Mouse (Mus musculus) lung, postnatal 0 days (tissue): ENCODE measurements around the gene Unc5c.

ENCODE experiments used
- CTCF ChIP-seq: IDR thresholded peaks from 2 replicates; pipeline ENCODE4 v1.5.1; 2016; ENCODE audit warnings: antibody characterized with exemption, mild to moderate bottlenecking
- EP300 ChIP-seq: IDR thresholded peaks from 2 replicates; pipeline ENCODE4 v1.6.1; 2016; ENCODE audit warnings: antibody characterized with exemption, mild to moderate bottlenecking, control low read depth

DNA sequence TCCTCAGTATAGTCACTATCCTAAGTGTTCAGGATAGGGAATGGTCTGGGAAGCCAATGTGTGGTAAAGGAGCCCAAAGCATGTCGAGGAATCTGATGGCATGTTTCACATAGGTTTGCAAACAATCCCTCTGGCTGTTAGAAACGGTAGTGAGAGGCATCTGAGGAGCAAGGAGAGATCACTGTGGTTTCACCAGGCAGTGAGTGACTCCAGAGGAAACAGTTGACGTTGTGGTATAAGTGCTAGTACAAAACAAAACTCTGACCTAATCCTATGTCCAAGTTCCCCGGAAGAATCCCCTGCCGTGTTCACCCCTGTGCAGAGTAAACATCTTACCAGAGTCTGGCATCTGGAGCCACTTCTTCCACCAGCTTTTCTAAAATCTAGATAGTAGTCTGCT is 179.2 kb downstream of the Unc5c start:
- TF ChIP-seq CTCF = no peak
- no peak for TF ChIP-seq EP300
